Comparison of ENCODE assay signal across 8 mouse cellular contexts in the genomic region with DNA sequence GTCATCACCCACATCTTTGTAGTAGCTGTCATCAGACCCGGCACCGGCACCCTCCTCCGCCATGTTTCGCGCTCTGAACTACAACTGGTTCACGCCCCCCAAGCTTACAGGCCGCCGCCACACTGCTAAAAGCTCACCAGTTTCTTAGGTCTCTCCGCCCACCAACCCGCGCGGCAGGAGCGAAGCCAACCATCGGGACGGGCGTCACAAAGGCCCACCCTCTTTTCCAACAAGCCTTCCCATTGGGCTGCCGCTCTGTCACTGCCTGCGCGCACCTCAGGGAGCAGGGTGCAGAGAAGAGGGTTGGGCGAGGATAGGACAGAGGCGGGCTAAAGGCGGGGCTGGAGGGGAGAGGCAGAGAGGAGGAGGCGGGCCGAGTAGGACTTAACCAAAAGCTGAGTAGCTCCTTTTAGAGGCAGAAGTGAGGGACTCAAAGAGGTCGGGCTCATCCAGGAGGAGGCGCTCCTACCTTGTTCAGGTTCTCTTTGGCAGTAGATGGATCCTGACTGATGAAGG. TPM values are rescaled to one million over a fixed set of nuclear protein-coding genes. Genes with fewer than 3 reads are reported as not detected.
DNase-seq lines count a peak whose midpoint lies in the region; ATAC-seq and TF ChIP-seq lines count a peak whose summit lies in the region.

TSS of gene Haus7 (minus strand) at position 168 of the 516 bp plus-strand sequence.

- WGBS in kidney, embryonic 14.5 days, result 23% methylated on average over 26 of the region's 26 CpGs
- 29% methylated on average over 26 of the region's 26 CpGs for WGBS in limb, embryonic 15.5 days

- DNase-seq in A20 (ENCODE audit: low read depth, low spot score), result peak; percentile 93
- peak; percentile 92 to 96 for DNase-seq in heart, adult 9 months (ENCODE audit: low spot score in 2 of 2)
- peak; percentile 80 to 83 for DNase-seq in monocyte, adult 2 months (ENCODE audit: low read depth in 1 of 2, low spot score in 2 of 2)
- peak; percentile 94 for DNase-seq in spleen, postnatal 36 days (ENCODE audit: low spot score in 2 of 2)

- H3K36me3 ChIP-seq in kidney, embryonic 14.5 days (ENCODE audit: control insufficient read depth, insufficient read depth, low read length), result no peaks in the 10 kb centered on the region; the same call in 1 of the 2 replicates
- no peaks in the 10 kb centered on the region for H3K36me3 ChIP-seq in limb, embryonic 15.5 days

- ATAC-seq in kidney, embryonic 14.5 days (ENCODE audit: low FRiP score, low TSS enrichment), result peak; percentile 100
- peak; percentile 100 for ATAC-seq in limb, embryonic 15.5 days (ENCODE audit: insufficient number of reproducible peaks, low FRiP score, low TSS enrichment, low read depth)

- peak within 1 kb of the TSS; percentile 78 for H3K4me3 ChIP-seq in bone marrow macrophage, adult 2 months (ENCODE audit: insufficient read depth, low read length)
- H3K4me3 ChIP-seq in embryonic fibroblast, embryonic 13.5 days (ENCODE audit: insufficient read depth, low read length), result peak within 1 kb of the TSS; percentile 77
- H3K4me3 ChIP-seq in kidney, embryonic 14.5 days (ENCODE audit: low read length), result peak within 1 kb of the TSS; percentile 52
- H3K4me3 ChIP-seq in limb, embryonic 15.5 days, result peak within 1 kb of the TSS; percentile 52

- peaks cover 4% of the 10 kb centered on the region for H3K4me1 ChIP-seq in bone marrow macrophage, adult 2 months (ENCODE audit: control insufficient read depth, insufficient read depth, low read length)
- peaks cover 4% of the 10 kb centered on the region; the same call in 1 of the 2 replicates for H3K4me1 ChIP-seq in embryonic fibroblast, embryonic 13.5 days (ENCODE audit: control insufficient read depth, insufficient read depth, low read length)
- H3K4me1 ChIP-seq in kidney, embryonic 14.5 days (ENCODE audit: control insufficient read depth, insufficient read depth, low read length), result no peaks in the 10 kb centered on the region
- peaks cover 8% of the 10 kb centered on the region; the same call in 1 of the 2 replicates for H3K4me1 ChIP-seq in limb, embryonic 15.5 days

- TF ChIP-seq CTCF in bone marrow macrophage, adult 2 months (IDR thresholded peaks at IDR 0.05; ENCODE audit: low read depth, low read length), result no peak
- TF ChIP-seq CTCF in embryonic fibroblast, embryonic 13.5 days (IDR thresholded peaks at IDR 0.05; ENCODE audit: borderline replicate concordance, insufficient read depth, low read length), result peak; percentile 41; the same call in 1 of the 2 replicates

- H3K9ac ChIP-seq in kidney, embryonic 14.5 days (ENCODE audit: low read depth, low read length), result peak within 1 kb of the TSS; percentile 47; the same call in 1 of the 2 replicates
- peak within 1 kb of the TSS; percentile 35; the same call in 1 of the 2 replicates for H3K9ac ChIP-seq in limb, embryonic 15.5 days

- H3K4me2 ChIP-seq in kidney, embryonic 14.5 days (replicated peaks; ENCODE audit: low read depth, low read length), result peak within 1 kb of the TSS; percentile 46
- peak within 1 kb of the TSS; percentile 56 for H3K4me2 ChIP-seq in limb, embryonic 15.5 days

- no peaks in the 10 kb centered on the region for H3K27me3 ChIP-seq in kidney, embryonic 14.5 days (ENCODE audit: control insufficient read depth, insufficient read depth, low read length)
- no peaks in the 10 kb centered on the region for H3K27me3 ChIP-seq in limb, embryonic 15.5 days

- H3K27ac ChIP-seq in bone marrow macrophage, adult 2 months (ENCODE audit: insufficient read depth, low read depth, low read length), result no peak within 1 kb of the TSS
- H3K27ac ChIP-seq in embryonic fibroblast, embryonic 13.5 days (ENCODE audit: insufficient read depth, low read length), result peak within 1 kb of the TSS; percentile 65
- no peak within 1 kb of the TSS for H3K27ac ChIP-seq in kidney, embryonic 14.5 days (ENCODE audit: low read depth, low read length)
- H3K27ac ChIP-seq in limb, embryonic 15.5 days, result no peak within 1 kb of the TSS

- TF ChIP-seq POLR2A in bone marrow macrophage, adult 2 months (IDR thresholded peaks at IDR 0.05; ENCODE audit: borderline replicate concordance, low read depth, low read length), result no peak
- TF ChIP-seq POLR2A in embryonic fibroblast, embryonic 13.5 days (IDR thresholded peaks at IDR 0.05; ENCODE audit: low read depth, low read length), result peak; percentile 37

- no peaks in the 10 kb centered on the region for H3K9me3 ChIP-seq in kidney, embryonic 14.5 days (ENCODE audit: control insufficient read depth, low read length)
- H3K9me3 ChIP-seq in limb, embryonic 15.5 days, result no peaks in the 10 kb centered on the region

RNA-seq across cellular contexts. Expression of gene Haus7, which starts in this region (rescaled TPM):
- polyA plus RNA-seq in bone marrow macrophage, adult 2 months (2012; ENCODE audit: insufficient read depth, insufficient read length, missing spikeins), result 9.0 and 9.3 TPM in 2 replicates
- 25.2 and 33.5 TPM in 2 replicates for polyA plus RNA-seq in embryonic fibroblast, embryonic 13.5 days (2011; ENCODE audit: insufficient read length, low read depth, missing spikeins)
- 61.2 and 62.3 TPM in 2 replicates for polyA plus RNA-seq in kidney, embryonic 14.5 days (2014; fragmentation: Nextera tagmentation; extraction: Ambion mirVana)
- 53.8 and 54.7 TPM in 2 replicates for polyA plus RNA-seq in limb, embryonic 15.5 days (2015; fragmentation: Nextera tagmentation; extraction: Ambion mirVana)
